Mouse (Mus musculus) heart, embryonic 10.5 days (tissue): ENCODE results near the gene Slc30a3. TPM values are rescaled to one million over a fixed set of nuclear protein-coding genes. Genes with fewer than 3 reads are reported as not detected.

Experiments used
- DNase-seq: peaks from one replicate; pipeline ENCODE4 v3.0.0-alpha.2; 2017; ENCODE audit warnings: low spot score
- H3K27ac ChIP-seq: fragments of 300-500 bp; sonication (generic); 2 replicates; pipeline ENCODE4 v1.5.1; 2016; ENCODE audit warnings: mild to moderate bottlenecking
- H3K27me3 ChIP-seq: fragments of 300-500 bp; sonication (generic); 2 replicates; pipeline ENCODE4 v1.6.1; 2016; ENCODE audit warnings: mild to moderate bottlenecking; ENCODE audit not compliant: poor library complexity, insufficient read depth, severe bottlenecking
- H3K36me3 ChIP-seq: fragments of 300-500 bp; sonication (generic); 2 replicates; pipeline ENCODE4 v1.6.1; 2016; ENCODE audit warnings: mild to moderate bottlenecking, moderate library complexity
- H3K4me1 ChIP-seq: fragments of 300-500 bp; sonication (generic); 2 replicates; pipeline ENCODE4 v1.6.1; 2016; ENCODE audit warnings: mild to moderate bottlenecking
- H3K4me3 ChIP-seq: fragments of 300-500 bp; sonication (generic); 2 replicates; pipeline ENCODE4 v1.5.1; 2016; ENCODE audit warnings: mild to moderate bottlenecking, moderate library complexity
- H3K9me3 ChIP-seq: fragments of 300-500 bp; sonication (generic); 2 replicates; pipeline ENCODE4 v1.6.1; 2016; ENCODE audit warnings: mild to moderate bottlenecking, moderate library complexity
- WGBS: fragments of 180-500 bp; shearing (Covaris S2); methylation state at CpG from one replicate; pipeline ENCODE4 v1.1.7; 2016; 5-methylcytosine and 5-hydroxymethylcytosine counted together
- polyA plus RNA-seq: library from polyadenylated mRNA; unstranded; fragments of >200 nt; fragmentation: Nextera tagmentation; extraction: Ambion mirVana; gene quantifications from 2 replicates; pipeline ENCODE4 v1.2.1, GENCODE M21; 2016

Slc30a3 gene
- polyA plus RNA-seq, 1 experiment from 2014 or later, result 0.62 TPM

DNA sequence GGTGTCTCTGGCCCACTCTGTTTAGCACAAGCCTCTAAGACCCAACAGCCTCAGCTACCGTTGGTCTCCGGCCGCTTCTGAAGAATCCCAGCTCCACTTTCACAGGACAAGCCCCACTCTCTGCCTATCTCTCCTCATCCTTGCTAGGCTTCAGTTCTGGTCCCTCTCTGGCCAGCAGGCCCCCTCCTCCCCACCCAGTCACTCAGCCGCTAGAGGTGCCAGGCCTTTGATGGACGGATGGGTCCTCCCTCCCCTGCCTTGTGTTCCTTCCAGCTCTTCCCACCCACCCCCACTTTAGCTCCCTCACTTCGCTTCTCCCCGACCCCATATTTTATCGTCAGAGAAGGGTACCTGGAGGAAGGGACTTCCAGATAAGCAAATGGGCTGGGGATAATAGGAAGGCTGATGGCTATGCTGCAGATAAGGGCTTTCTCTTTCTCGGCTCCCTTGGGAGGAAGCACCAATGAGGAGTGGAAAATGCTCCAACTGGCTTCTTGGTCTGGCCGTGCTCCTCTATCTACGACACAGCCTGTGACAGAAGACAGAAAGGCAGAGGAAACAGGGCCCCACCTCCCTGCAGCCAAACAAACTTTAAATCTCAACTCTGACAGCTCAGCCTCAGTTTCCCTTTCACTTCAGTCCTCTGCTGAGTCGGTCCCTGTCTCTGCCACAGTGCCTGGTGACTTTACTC, 25.0 kb downstream of the Slc30a3 start:
- DNase-seq, result no peak
- Histone ChIP-seq H3K27me3 (peaks cover 21% of the 10 kb centered on the region), H3K9me3 (no peaks in the 10 kb centered on the region), H3K4me3 (peak overlapping the region; percentile 51), H3K27ac (peak overlapping the region; percentile 75), H3K36me3 (peaks cover 11% of the 10 kb centered on the region), H3K4me1 (peaks cover 43% of the 10 kb centered on the region)
- WGBS, result 10% methylated on average over 12 of the region's 12 CpGs

DNA sequence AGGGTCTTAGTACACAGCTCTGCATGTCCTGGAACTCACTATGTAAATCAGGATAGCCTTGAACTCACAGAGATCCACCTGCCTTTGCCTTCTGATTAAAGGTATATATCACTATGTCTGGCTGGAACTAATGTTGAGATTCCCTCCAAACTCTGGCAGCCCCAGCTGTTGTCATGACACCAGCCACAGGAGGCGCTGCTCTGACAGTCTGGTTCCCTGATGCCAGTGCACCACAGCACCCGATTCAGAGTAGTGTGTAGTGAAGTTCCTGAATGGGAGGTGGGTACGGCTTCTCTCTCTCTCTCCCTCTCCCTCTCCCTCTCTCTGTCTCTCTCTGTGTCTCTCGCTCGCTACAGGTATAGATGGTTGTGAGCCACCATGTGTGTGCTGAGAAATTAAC, 25.7 kb downstream of the Slc30a3 start:
- Histone ChIP-seq H3K9me3 (no peaks in the 10 kb centered on the region), H3K4me3 (peak overlapping the region; percentile 51), H3K27me3 (peaks cover 13% of the 10 kb centered on the region; the same call in 1 of the 2 replicates), H3K27ac (peak overlapping the region; percentile 75; the same call in 1 of the 2 replicates), H3K36me3 (peaks cover 18% of the 10 kb centered on the region), H3K4me1 (peaks cover 43% of the 10 kb centered on the region)
- 7% methylated on average over 5 of the region's 5 CpGs for WGBS
- no peak for DNase-seq

DNA sequence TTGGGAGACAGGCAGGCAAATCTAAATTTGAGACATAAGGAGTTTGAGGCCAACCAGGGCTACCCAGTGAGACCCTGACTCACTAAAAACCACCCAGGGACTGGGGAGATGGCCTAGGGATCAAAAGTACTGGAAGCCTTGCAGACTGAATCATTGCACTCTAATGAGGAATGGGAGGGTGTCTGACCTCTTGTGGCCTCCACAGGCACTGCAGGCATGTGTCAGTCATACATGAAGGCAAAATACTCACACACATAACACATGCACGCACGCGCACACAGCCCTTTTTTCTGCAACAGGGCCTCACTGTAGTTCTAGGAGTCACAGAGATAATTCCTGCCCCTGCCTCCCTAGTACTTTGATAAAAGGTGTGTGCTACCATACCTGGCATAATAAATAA, 26.7 kb downstream of the Slc30a3 start:
- Histone ChIP-seq H3K27ac (no peak overlapping the region), H3K4me1 (peaks cover 37% of the 10 kb centered on the region), H3K36me3 (peaks cover 28% of the 10 kb centered on the region), H3K4me3 (no peak overlapping the region), H3K9me3 (no peaks in the 10 kb centered on the region), H3K27me3 (peaks cover 7% of the 10 kb centered on the region; the same call in 1 of the 2 replicates)
- no peak for DNase-seq
- 73% methylated on average over 3 of the region's 3 CpGs for WGBS

DNA sequence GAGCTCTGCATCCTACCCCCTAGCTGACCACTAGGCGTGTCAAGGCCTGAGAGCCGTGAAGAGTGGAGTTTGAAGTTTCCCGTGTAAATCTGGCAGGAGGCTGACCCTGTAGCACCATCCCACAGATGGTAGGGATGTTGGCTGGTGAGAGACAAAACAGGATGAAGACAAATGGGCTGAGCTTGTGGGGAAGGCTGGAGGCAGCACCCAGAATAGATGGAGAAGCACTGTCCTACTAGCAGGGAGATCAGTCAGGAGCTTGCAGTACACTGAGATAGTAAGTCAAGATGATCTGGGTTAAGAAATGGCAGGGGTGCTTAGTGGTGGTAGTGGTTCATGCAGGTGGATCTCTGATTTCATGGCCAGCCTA, 27.3 kb downstream of the Slc30a3 start:
- no peak for DNase-seq
- Histone ChIP-seq H3K4me3 (no peak overlapping the region), H3K27me3 (peaks cover 2% of the 10 kb centered on the region; the same call in 1 of the 2 replicates), H3K4me1 (peaks cover 33% of the 10 kb centered on the region), H3K9me3 (no peaks in the 10 kb centered on the region), H3K36me3 (peaks cover 34% of the 10 kb centered on the region), H3K27ac (no peak overlapping the region)
- 71% methylated on average over 3 of the region's 3 CpGs for WGBS

DNA sequence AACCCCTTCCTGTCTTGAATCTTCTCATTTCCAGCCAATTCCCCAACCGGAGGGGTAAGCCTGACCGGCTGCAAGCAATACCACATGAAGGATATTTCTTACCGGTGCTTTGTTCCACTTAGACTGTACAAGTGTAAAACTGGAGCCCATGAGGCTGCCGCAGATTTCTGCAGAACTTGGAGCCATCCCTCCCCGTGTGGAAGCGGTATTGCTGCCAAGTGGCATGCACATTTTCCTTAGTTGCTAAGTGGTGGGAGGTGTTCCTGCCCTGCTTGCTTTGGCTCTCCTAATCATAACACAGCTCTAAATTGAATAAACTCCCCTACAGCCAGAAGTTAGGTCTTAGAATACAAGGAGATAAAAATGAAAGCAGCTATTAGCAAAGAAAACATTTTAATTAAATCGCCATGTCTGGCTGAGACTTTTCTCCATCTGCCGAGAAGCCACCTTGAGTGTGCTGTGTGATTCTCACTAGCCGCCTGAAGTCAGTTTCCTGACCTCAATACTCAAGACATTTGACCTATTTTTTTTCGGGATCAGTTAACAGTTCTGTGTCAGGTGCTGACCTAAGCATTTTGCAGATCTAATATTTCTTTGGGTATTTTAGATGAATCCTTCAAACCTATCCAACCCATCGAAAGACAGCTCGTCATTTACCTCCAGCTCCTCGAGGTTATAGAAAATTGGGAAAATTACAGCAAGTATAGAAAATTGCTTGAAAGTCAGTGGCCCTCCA, 27.8 kb downstream of the Slc30a3 start:
- no peaks in the 10 kb centered on the region for H3K9me3 ChIP-seq
- H3K27me3 ChIP-seq, result no peaks in the 10 kb centered on the region
- peaks cover 33% of the 10 kb centered on the region for H3K4me1 ChIP-seq
- no peak for DNase-seq
- H3K4me3 ChIP-seq, result no peak overlapping the region
- no peak overlapping the region for H3K27ac ChIP-seq
- peaks cover 39% of the 10 kb centered on the region for H3K36me3 ChIP-seq
- 82% methylated on average over 13 of the region's 13 CpGs for WGBS

DNA sequence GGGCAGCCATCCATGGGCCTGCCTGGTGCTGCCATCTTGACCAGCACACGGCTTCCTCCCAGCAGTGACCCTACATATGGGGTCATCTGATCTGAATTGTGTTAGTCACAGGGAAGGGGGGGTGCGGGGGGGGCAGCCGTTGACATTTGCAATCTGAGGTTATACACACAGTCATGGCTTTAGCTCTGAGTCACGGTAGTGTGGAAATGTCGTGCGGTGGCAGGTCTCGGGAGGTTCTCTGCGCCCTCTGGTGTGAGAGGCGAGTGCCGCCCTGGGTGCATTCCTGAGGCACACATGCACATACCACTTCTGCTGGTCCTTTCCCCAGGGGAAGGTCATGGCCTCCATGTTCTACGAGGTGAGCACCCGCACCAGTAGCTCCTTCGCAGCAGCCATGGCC, 31.7 kb downstream of the Slc30a3 start:
- Histone ChIP-seq H3K4me1 (0 out of 2 replicates have a peak, but pooled peaks cover 4% of the 10 kb centered on the region), H3K9me3 (no peaks in the 10 kb centered on the region), H3K4me3 (no peak overlapping the region), H3K36me3 (peaks cover 78% of the 10 kb centered on the region), H3K27ac (no peak overlapping the region), H3K27me3 (no peaks in the 10 kb centered on the region)
- DNase-seq, result no peak
- WGBS, result 86% methylated on average over 13 of the region's 13 CpGs

DNA sequence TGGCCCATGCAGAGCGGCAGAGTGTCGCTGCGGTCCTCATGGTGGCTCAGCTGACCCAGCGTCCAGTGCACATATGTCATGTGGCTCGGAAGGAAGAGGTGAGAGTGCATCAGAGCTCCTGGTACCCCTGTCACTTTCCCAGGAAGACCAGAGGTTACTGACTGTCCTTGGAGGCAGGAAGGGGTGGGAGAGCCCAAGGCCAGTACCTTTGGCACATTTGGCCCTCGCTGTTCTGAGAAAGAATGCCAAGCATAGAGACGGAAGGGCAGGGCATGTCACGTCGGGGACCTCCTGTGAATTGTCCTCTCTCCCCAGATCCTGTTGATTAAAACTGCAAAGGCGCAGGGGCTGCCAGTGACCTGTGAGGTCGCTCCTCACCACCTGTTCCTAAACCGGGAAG, 34.9 kb downstream of the Slc30a3 start:
- H3K4me1 ChIP-seq, result no peaks in the 10 kb centered on the region
- no peaks in the 10 kb centered on the region for H3K9me3 ChIP-seq
- H3K4me3 ChIP-seq, result no peak overlapping the region
- peaks cover 100% of the 10 kb centered on the region for H3K36me3 ChIP-seq
- WGBS, result 92% methylated on average over 12 of the region's 12 CpGs
- H3K27me3 ChIP-seq, result no peaks in the 10 kb centered on the region
- DNase-seq, result no peak
- no peak overlapping the region for H3K27ac ChIP-seq

DNA sequence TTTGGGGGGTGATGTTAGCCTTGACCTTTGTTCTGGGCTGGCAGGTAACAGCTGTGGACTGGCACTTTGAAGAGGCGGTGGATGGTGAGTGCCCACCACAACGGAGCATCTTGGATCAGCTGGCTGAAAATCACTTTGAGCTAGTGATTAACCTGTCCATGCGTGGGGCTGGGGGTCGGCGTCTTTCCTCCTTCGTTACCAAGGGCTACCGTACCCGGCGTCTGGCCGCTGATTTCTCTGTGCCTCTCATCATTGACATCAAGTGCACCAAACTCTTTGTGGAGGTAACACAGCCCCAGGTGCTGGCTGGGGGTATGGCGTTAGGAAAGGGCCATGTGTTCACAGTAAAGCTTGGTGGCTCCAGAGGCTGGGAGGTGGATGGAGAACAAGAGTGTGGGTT, 36.2 kb downstream of the Slc30a3 start:
- Histone ChIP-seq H3K27ac (no peak overlapping the region), H3K36me3 (peaks cover 100% of the 10 kb centered on the region), H3K27me3 (no peaks in the 10 kb centered on the region), H3K9me3 (no peaks in the 10 kb centered on the region), H3K4me3 (no peak overlapping the region), H3K4me1 (no peaks in the 10 kb centered on the region)
- DNase-seq, result no peak
- 92% methylated on average over 11 of the region's 11 CpGs for WGBS

DNA sequence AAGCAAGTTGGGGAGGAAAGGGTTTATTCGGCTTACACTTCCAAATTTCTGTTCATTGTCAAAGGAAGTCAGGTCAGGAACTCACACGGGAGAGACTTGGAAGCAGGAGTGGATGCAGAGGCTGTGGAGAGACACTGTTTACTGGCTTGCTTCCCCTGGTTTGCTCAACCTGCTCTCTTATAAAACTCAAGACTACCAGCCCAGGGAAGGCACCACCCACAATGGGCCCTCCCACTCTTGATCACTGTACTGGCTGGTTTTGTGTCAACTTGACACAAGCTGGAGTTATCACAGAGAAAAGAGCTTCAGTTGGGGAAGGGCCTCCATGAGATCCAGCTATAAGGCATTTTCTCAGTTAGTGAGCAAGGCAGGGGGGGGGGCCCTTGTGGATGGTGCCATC, 37.0 kb downstream of the Slc30a3 start:
- no peaks in the 10 kb centered on the region for H3K4me1 ChIP-seq
- no peak for DNase-seq
- peaks cover 100% of the 10 kb centered on the region for H3K36me3 ChIP-seq
- no peaks in the 10 kb centered on the region for H3K9me3 ChIP-seq
- H3K27me3 ChIP-seq, result no peaks in the 10 kb centered on the region
- WGBS, result 89% methylated on average over 2 of the region's 2 CpGs
- H3K27ac ChIP-seq, result no peak overlapping the region
- H3K4me3 ChIP-seq, result no peak overlapping the region

DNA sequence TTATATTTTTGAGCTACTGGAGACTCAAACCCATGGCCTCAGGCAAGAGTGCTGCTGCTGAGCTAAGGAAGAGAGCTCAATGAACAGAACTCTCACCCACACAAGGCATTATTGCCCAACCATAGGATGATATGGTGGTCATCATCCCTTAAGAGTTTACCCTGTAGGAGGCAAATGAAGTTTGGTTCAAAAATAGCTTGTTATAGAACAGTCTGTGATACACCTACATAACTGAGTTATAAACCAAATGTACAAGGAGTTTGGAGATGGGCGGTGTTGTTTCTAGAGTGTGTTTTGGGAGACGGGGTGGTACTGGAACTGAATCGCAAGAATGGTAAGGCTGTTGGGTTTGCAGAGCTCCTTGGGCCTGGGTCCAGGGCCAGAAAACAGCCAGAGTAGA, 38.2 kb downstream of the Slc30a3 start:
- Histone ChIP-seq H3K4me3 (no peak overlapping the region), H3K27ac (no peak overlapping the region), H3K36me3 (peaks cover 95% of the 10 kb centered on the region), H3K27me3 (no peaks in the 10 kb centered on the region), H3K9me3 (no peaks in the 10 kb centered on the region), H3K4me1 (no peaks in the 10 kb centered on the region)
- 96% methylated on average over 3 of the region's 3 CpGs for WGBS
- DNase-seq, result no peak

DNA sequence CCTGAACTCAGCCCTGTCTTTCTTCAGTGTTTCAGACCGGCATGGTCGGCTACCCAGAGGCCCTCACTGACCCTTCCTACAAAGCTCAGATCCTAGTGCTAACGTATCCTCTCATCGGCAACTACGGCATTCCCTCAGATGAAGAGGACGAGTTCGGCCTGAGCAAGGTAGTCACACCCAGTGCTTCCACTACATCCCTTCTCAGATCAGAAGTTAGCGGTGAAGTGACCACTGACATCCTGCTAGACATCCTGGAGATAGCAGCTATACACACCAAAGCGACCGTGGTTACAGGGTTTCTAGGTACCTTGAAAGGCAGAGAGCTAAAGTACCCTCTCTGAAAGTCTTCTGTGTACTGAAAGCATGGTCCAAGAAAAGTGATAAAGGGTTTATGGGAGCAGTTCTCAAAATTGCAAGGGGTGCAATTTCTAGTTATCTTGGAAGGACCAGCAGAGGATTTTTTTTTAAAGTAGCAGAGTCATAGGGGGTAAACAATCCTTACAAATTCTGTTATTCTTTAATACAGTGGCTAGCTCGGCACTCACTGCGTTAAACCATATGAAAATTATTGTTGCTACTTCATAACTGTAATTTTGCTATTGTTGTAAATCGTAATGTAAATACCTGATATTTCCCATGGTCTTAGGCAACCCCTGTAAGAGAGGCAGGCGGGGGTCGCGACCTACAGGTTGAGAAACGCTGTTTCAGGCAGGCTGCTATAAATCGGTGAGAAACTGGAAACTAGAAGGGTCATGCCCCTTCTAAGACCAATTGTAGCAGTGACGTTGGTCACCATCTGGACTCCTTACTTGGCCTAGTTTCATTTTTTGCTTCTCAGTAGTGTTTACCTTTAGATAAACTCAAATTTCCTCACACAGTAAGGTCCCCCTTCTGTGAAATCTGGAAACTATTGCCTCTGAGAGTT, 52.6 kb downstream of the Slc30a3 start:
- peak overlapping the region; percentile 84 for H3K4me3 ChIP-seq
- no peaks in the 10 kb centered on the region for H3K9me3 ChIP-seq

DNA sequence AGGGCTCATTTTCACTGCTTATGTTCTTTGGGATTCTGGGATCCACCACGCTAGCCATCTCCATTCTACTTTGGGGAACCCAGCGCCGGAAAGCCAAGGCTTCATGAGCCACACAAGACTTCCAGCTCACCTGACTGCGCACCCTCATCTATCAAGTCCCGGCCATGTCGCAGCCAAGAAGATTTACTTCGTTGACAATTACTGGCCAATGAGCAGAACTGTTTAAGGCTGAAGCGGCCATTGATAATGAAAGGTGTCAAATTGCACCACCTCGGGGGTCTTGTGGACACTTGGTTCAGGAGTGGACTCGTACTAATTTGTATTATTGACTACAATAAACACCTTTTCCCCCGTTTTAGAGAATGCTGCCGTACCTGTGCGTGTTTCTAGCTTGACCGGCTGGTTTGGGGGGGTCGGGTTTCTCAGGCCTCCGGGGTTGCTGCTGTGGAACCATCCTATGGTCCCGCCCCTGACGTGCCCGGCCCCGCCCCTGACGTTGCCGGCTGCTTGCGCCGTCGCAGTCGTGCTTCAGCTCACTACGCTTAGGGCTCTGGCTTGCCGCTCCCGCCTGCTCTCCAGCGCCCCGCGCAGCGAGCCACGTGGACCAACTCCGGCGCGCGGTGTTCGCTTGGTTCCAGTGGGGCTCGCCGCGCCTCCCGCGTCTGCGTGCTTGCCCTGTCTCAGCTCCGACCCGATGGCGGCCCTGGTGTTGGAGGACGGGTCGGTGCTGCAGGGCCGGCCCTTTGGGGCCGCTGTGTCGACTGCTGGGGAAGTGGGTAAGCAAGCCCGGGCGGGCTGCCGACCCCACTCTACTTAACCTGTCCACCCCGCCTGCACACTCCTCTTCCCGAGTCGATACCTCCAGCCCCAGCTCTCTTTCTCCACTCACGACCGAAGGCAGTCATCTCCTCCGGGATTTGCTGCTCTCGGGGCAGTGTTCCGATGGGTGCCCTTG, 53.5 kb downstream of the Slc30a3 start, which contains the start of gene Cad:
Gene Cad (plus strand): TSS at position 520 of the 955 bp plus-strand sequence.
- peaks cover 37% of the 10 kb centered on the region for H3K36me3 ChIP-seq
- peak within 1 kb of the TSS; percentile 84 for H3K4me3 ChIP-seq
- peak within 1 kb of the TSS; percentile 93 for H3K27ac ChIP-seq
- H3K9me3 ChIP-seq, result no peaks in the 10 kb centered on the region
- under 1% methylated on average over 64 of the region's 64 CpGs for WGBS
- peaks cover 15% of the 10 kb centered on the region; the same call in 1 of the 2 replicates for H3K4me1 ChIP-seq
- H3K27me3 ChIP-seq, result no peaks in the 10 kb centered on the region
- DNase-seq, result peak; percentile 97

More for the DNA sequence above, 52.6 kb downstream of the Slc30a3 start:
- DNase-seq, result peak; percentile 84
- H3K4me1 ChIP-seq, result peaks cover 15% of the 10 kb centered on the region; the same call in 1 of the 2 replicates
- peaks cover 46% of the 10 kb centered on the region for H3K36me3 ChIP-seq
- WGBS, result 23% methylated on average over 19 of the region's 19 CpGs
- H3K27me3 ChIP-seq, result no peaks in the 10 kb centered on the region
- H3K27ac ChIP-seq, result peak overlapping the region; percentile 93
